Mouse (Mus musculus) lung, postnatal 0 days (tissue): Measurements from ENCODE around the gene Vmn1r59. TPM values are rescaled to one million over a fixed set of nuclear protein-coding genes. Genes with fewer than 3 reads are reported as not detected.
"Not testable (repeated sequence)": the region's sequence is repeated elsewhere in the genome, so short reads cannot be mapped to it uniquely, and the experiment has no call there.

Source experiments
- ATAC-seq: fragments of 200-750 bp; cut with Nextera tagmentation; 2 replicates; pipeline ENCODE4 v1.8.0; 2017; ENCODE audit warnings: moderate library complexity
- DNase-seq: peaks from one replicate; pipeline ENCODE4 v3.0.0-alpha.2; 2016; ENCODE audit warnings: low spot score
- H3K27ac ChIP-seq: fragments of 300-500 bp; sonication (generic); 2 replicates; pipeline ENCODE4 v1.5.1; 2014; ENCODE audit warnings: antibody characterized with exemption, mild to moderate bottlenecking, low read length, mixed read lengths
- H3K27me3 ChIP-seq: fragments of 300-500 bp; sonication (generic); replicated peaks from 2 replicates; pipeline ENCODE4 v1.6.1; 2014; ENCODE audit warnings: low read length, mixed read lengths; ENCODE audit not compliant: insufficient read depth
- H3K36me3 ChIP-seq: fragments of 300-500 bp; sonication (generic); 2 replicates; pipeline ENCODE4 v1.6.1; 2014; ENCODE audit warnings: low read length, mixed read lengths; ENCODE audit not compliant: insufficient read depth
- H3K4me1 ChIP-seq: fragments of 300-500 bp; sonication (generic); 2 replicates; pipeline ENCODE4 v1.6.1; 2014; ENCODE audit warnings: antibody characterized with exemption, low read depth, low read length, mixed read lengths; ENCODE audit not compliant: insufficient read depth
- H3K4me2 ChIP-seq: fragments of 300-500 bp; sonication (generic); replicated peaks from 2 replicates; pipeline ENCODE4 v1.6.1; 2014; ENCODE audit warnings: low read depth, mild to moderate bottlenecking, low read length, moderate library complexity, mixed read lengths
- H3K4me3 ChIP-seq: fragments of 300-500 bp; sonication (generic); 2 replicates; pipeline ENCODE4 v1.5.1; 2014; ENCODE audit warnings: low read depth, low read length
- H3K9ac ChIP-seq: fragments of 300-500 bp; sonication (generic); replicated peaks from 2 replicates; pipeline ENCODE4 v1.6.1; 2014; ENCODE audit warnings: low read depth, mild to moderate bottlenecking
- H3K9me3 ChIP-seq: fragments of 300-500 bp; sonication (generic); 2 replicates; pipeline ENCODE4 v1.6.1; 2016; ENCODE audit warnings: low read length, mixed read lengths
- CTCF ChIP-seq: IDR thresholded peaks from 2 replicates; pipeline ENCODE4 v1.5.1; 2016; ENCODE audit warnings: antibody characterized with exemption, mild to moderate bottlenecking
- EP300 ChIP-seq: IDR thresholded peaks from 2 replicates; pipeline ENCODE4 v1.6.1; 2016; ENCODE audit warnings: antibody characterized with exemption, mild to moderate bottlenecking, control low read depth
- WGBS: fragments of 180-500 bp; shearing (Covaris S2); extraction: QIAGEN DNeasy Blood & Tissue Kit; methylation state at CpG from one replicate; pipeline ENCODE4 v1.1.7; 2014; 5-methylcytosine and 5-hydroxymethylcytosine counted together
- polyA plus RNA-seq: library from polyadenylated mRNA; unstranded; fragments of >200 nt; fragmentation: Nextera tagmentation; extraction: Ambion mirVana; gene quantifications from 2 replicates; pipeline ENCODE4 v1.2.1, GENCODE M21; 2015

Gene Vmn1r59
- polyA plus RNA-seq: not detected in 2 replicates

DNA sequence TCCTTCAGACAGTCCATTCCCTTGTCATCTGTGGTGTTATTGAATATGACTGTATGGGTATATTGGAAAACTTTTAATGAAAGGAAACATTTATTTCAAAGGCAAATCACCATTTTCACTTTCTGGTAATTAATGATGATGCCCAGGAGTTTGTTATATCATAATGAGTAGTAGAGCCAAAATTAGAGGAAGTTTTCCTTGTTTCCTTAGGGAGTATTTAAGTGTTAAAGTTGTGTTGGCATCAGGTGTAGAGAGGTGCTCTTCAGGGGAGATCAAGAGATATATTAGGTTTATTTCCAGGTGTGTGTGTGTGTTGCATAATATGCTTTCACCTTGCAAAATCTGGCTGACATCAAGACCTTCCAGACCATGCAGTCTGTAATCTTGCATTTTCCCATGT, at the start of gene Vmn1r59:
Vmn1r59 (minus strand) TSS at position 101 of the 400 bp plus-strand sequence.
- Histone ChIP-seq H3K36me3 (no peaks in the 10 kb centered on the region), H3K4me1 (no peaks in the 10 kb centered on the region), H3K27me3 (no peaks in the 10 kb centered on the region), H3K9me3 (no peaks in the 10 kb centered on the region), H3K27ac (no peak within 1 kb of the TSS), H3K4me2 (no peak within 1 kb of the TSS), H3K9ac (no peak within 1 kb of the TSS), H3K4me3 (no peak within 1 kb of the TSS)
- ATAC-seq: no peak
- TF ChIP-seq CTCF (no peak), EP300 (no peak)
- DNase-seq: no peak

DNA sequence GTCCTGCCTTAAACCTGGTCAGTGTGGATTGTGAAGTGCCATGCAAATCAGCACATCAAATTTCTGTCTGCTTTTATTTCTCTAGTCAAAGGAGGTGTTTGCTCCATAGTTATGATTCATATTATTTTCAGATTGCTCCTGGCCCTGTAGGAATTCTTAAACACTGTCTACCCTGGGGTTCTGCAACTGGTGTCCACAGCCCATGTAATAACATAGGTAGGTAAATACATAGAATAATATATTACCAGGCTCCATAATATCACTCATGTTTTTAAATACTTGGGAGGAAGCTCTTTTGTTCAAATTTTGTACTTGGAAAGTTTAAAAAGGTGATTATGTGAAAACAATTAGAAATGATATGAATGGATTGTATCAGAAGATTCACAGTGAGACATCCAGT, 37.3 kb upstream of the Vmn1r59 start, which contains the start of gene Vmn2r28:
Vmn2r28 (minus strand) TSS at position 101 of the 400 bp plus-strand sequence.
- not testable (repeated sequence) for ATAC-seq, H3K9me3 ChIP-seq, H3K4me2 ChIP-seq

GRCm38 (mm10) chr7:5454011-5454410, 2.6 kb downstream of the Vmn1r59 start:
- H3K4me3 ChIP-seq, H3K36me3 ChIP-seq, H3K9me3 ChIP-seq, H3K27ac ChIP-seq, DNase-seq, ATAC-seq, H3K9ac ChIP-seq, H3K4me1 ChIP-seq, H3K27me3 ChIP-seq, H3K4me2 ChIP-seq: not testable (repeated sequence)
- WGBS: 65% methylated on average over 3 of the region's 3 CpGs

More for the DNA sequence above, 37.3 kb upstream of the Vmn1r59 start, which contains the start of gene Vmn2r28:
- H3K27me3 ChIP-seq, H3K27ac ChIP-seq, H3K36me3 ChIP-seq, H3K4me1 ChIP-seq, DNase-seq, H3K4me3 ChIP-seq, H3K9ac ChIP-seq: not testable (repeated sequence)

- Histone ChIP-seq H3K27me3 (no peaks in the 10 kb centered on the region), H3K4me1 (no peaks in the 10 kb centered on the region), H3K36me3 (no peaks in the 10 kb centered on the region), H3K9ac (no peak overlapping the region), H3K9me3 (no peaks in the 10 kb centered on the region), H3K27ac (no peak overlapping the region), H3K4me2 (no peak overlapping the region), H3K4me3 (no peak overlapping the region)
- ATAC-seq (no peak), DNase-seq (no peak)
- TF ChIP-seq EP300: no peak
Observed at GRCm38 (mm10) chr7:5448627-5449026, 7.9 kb downstream of the Vmn1r59 start.

DNA sequence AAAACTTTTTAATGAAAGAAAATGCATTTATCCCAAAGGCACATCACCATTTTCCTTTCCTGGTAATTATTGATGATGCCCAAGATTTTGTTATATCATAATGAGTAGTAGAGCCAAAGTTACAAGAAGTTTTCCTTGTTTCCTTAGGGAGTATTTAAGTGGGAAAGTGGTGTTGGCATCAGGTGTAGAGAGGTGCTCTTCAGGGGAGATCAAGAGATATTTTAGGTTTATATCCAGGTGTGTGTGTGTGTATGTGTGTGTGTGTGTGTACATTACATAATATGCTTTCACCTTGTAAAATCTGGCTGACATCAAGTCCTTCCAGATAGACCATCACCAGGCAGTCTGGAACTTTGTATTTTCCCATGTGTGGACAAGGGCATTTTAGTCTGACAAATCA, 43.3 kb downstream of the Vmn1r59 start, which contains the start of gene Vmn1r58:
Vmn1r58 (minus strand) TSS at position 101 of the 400 bp plus-strand sequence.
- not testable (repeated sequence) for H3K4me1 ChIP-seq, H3K27ac ChIP-seq, H3K27me3 ChIP-seq, H3K9ac ChIP-seq, H3K4me2 ChIP-seq, H3K36me3 ChIP-seq, ATAC-seq, H3K9me3 ChIP-seq, H3K4me3 ChIP-seq, DNase-seq

- Histone ChIP-seq H3K9ac (no peak overlapping the region), H3K4me1 (no peaks in the 10 kb centered on the region), H3K27ac (no peak overlapping the region), H3K4me2 (no peak overlapping the region), H3K4me3 (no peak overlapping the region), H3K27me3 (no peaks in the 10 kb centered on the region), H3K36me3 (no peaks in the 10 kb centered on the region), H3K9me3 (no peaks in the 10 kb centered on the region)
- TF ChIP-seq CTCF (no peak), EP300 (no peak)
- WGBS: 15% methylated on average over 2 of the region's 2 CpGs
- DNase-seq: no peak
- ATAC-seq: no peak
Observed at GRCm38 (mm10) chr7:5406201-5406600, 50.4 kb downstream of the Vmn1r59 start.

Other genes with a start within 250 kb of the Vmn1r59 start
- gene Vmn1r57, start 238.3 kb downstream of the Vmn1r59 start, polyA plus RNA-seq: not detected in 2 replicates
- not detected in 2 replicates for gene Gm5065, start 106.2 kb downstream of the Vmn1r59 start, polyA plus RNA-seq
- gene Nlrp2, start 105.7 kb downstream of the Vmn1r59 start, polyA plus RNA-seq: not detected in 2 replicates
- gene Vmn1r58, start 43.4 kb downstream of the Vmn1r59 start, polyA plus RNA-seq: not detected in 2 replicates
- gene Vmn2r28, start 37.2 kb upstream of the Vmn1r59 start, polyA plus RNA-seq: not detected in 2 replicates
- not detected in 2 replicates for gene Vmn1r60, start 90.5 kb upstream of the Vmn1r59 start, polyA plus RNA-seq
- not detected in 2 replicates for gene Vmn1r61, start 156.5 kb upstream of the Vmn1r59 start, polyA plus RNA-seq
- gene Vmn1r62, start 216.9 kb upstream of the Vmn1r59 start, polyA plus RNA-seq: not detected in 2 replicates